Mouse (Mus musculus) liver, embryonic 14.5 days (tissue): Measurements from ENCODE around the gene Sh3rf1. TPM values are rescaled to one million over a fixed set of nuclear protein-coding genes. Genes with fewer than 3 reads are reported as not detected.
A peak's percentile ranks its signal among the peaks of the same experiment; 100 is the strongest.

ENCODE experiments used
- ATAC-seq: fragments of 200-750 bp; cut with Nextera tagmentation; 2 replicates; pipeline ENCODE4 v1.8.0; 2017; ENCODE audit warnings: moderate number of reproducible peaks, mild to moderate bottlenecking, moderate library complexity; ENCODE audit not compliant: insufficient read depth
- DNase-seq, 3 experiments: peaks; one replicate each; pipeline ENCODE4 v3.0.0-alpha.2; 2012 to 2013; ENCODE audit warnings: low read depth in 3 of 3, low spot score in 3 of 3
- H3K27ac ChIP-seq: fragments of 300-500 bp; sonication (generic); 2 replicates; pipeline ENCODE4 v1.5.1; 2014; ENCODE audit warnings: moderate library complexity, mild to moderate bottlenecking, control low read depth, inconsistent platforms
- H3K27me3 ChIP-seq: fragments of 300-500 bp; sonication (generic); 2 replicates; pipeline ENCODE4 v1.6.1; 2014; ENCODE audit warnings: mild to moderate bottlenecking, low read length, moderate library complexity; ENCODE audit not compliant: control insufficient read depth, insufficient read depth
- H3K36me3 ChIP-seq: fragments of 300-500 bp; sonication (generic); replicated peaks from 2 replicates; pipeline ENCODE4 v1.6.1; 2014; ENCODE audit warnings: low read depth; ENCODE audit not compliant: control insufficient read depth, insufficient read depth
- H3K4me1 ChIP-seq, 2 experiments: fragments of 200-500 bp in 1 of 2; fragments of 300-500 bp in 1 of 2; sonication (generic) in 1 of 2; replicated peaks; 2 replicates each; pipeline ENCODE4 v1.6.1; 2012 to 2014; ENCODE audit warnings: antibody characterized with exemption in 1 of 2, inconsistent platforms in 1 of 2, low read length in 1 of 2; ENCODE audit not compliant: control insufficient read depth in 2 of 2, insufficient read depth in 2 of 2
- H3K4me2 ChIP-seq: fragments of 300-500 bp; sonication (generic); 2 replicates; pipeline ENCODE4 v1.6.1; 2014; ENCODE audit warnings: low read depth, mild to moderate bottlenecking, control low read depth, moderate library complexity
- H3K4me3 ChIP-seq, 2 experiments: fragments of 200-500 bp in 1 of 2; fragments of 300-500 bp in 1 of 2; sonication (generic) in 1 of 2; 2 replicates each; pipeline ENCODE4 v1.5.1; 2012 to 2014; ENCODE audit warnings: low read depth in 2 of 2, low read length in 2 of 2, mild to moderate bottlenecking in 2 of 2, control low read depth in 1 of 2, inconsistent platforms in 1 of 2, moderate library complexity in 1 of 2; ENCODE audit not compliant: insufficient read depth in 1 of 2
- H3K9ac ChIP-seq: fragments of 300-500 bp; sonication (generic); replicated peaks from 2 replicates; pipeline ENCODE4 v1.6.1; 2014; ENCODE audit warnings: mild to moderate bottlenecking, control low read depth, moderate library complexity
- H3K9me3 ChIP-seq: fragments of 300-500 bp; sonication (generic); 2 replicates; pipeline ENCODE4 v1.6.1; 2016; ENCODE audit warnings: low read length, mixed read lengths; ENCODE audit not compliant: control insufficient read depth
- CTCF ChIP-seq: IDR thresholded peaks from 2 replicates; pipeline ENCODE4 v1.5.1; 2016; ENCODE audit warnings: antibody characterized with exemption, low read depth, control low read depth
- EP300 ChIP-seq: IDR thresholded peaks from 2 replicates; pipeline ENCODE4 v1.6.1; 2016; ENCODE audit warnings: antibody characterized with exemption, low read depth
- WGBS: fragments of 180-500 bp; shearing (Covaris S2); extraction: QIAGEN DNeasy Blood & Tissue Kit; methylation state at CpG from one replicate; pipeline ENCODE4 v1.1.7; 2014; ENCODE audit not compliant: insufficient replicate concordance; 5-methylcytosine and 5-hydroxymethylcytosine counted together
- polyA plus RNA-seq, 2 experiments: library from polyadenylated mRNA; depleted of rRNA in 1 of 2; stranded (reverse) in 1 of 2; unstranded in 1 of 2; fragments of >200 nt; fragmentation: Nextera tagmentation in 1 of 2; extraction: Ambion mirVana in 1 of 2; gene quantifications; 2 replicates each; pipeline versions ENCODE4 v1.2.1 to v1.2.3; 2012 to 2014

Sh3rf1 gene
- polyA plus RNA-seq, 2 experiments, result 0.61 to 0.85 TPM

GRCm38 (mm10) chr8:61224380-61225092 lies 864 bp downstream of the Sh3rf1 start:
- Histone ChIP-seq H3K27me3 (peaks cover 7% of the 10 kb centered on the region), H3K36me3 (no peaks in the 10 kb centered on the region), H3K4me2 (peak overlapping the region; percentile 75), H3K27ac (no peak overlapping the region), H3K9me3 (no peaks in the 10 kb centered on the region), H3K4me3 (peak overlapping the region; percentile 57 to 68), H3K9ac (peak overlapping the region; percentile 55), H3K4me1 (no peaks in the 10 kb centered on the region; a peak in 1 of 4 replicates)
- WGBS, result 1% methylated on average over 28 of the region's 41 CpGs
- peak; percentile 64; the same call in 1 of the 2 replicates for ATAC-seq
- TF ChIP-seq CTCF (0 out of 2 replicates have a peak, but pooled peaks have one; percentile 7), EP300 (no peak)
- DNase-seq, result no peak

GRCm38 (mm10) chr8:61225581-61226395 lies 2.1 kb downstream of the Sh3rf1 start:
- no peak for TF ChIP-seq EP300
- TF ChIP-seq CTCF, result no peak
- no peaks in the 10 kb centered on the region; a peak in 1 of 4 replicates for H3K4me1 ChIP-seq
- no peak overlapping the region for H3K9ac ChIP-seq
- H3K27ac ChIP-seq, result no peak overlapping the region
- H3K9me3 ChIP-seq, result no peaks in the 10 kb centered on the region
- 0 out of 4 replicates have a peak overlapping the region, but pooled peaks of 1 of the 2 experiments have one; percentile 8 for H3K4me3 ChIP-seq
- no peaks in the 10 kb centered on the region for H3K36me3 ChIP-seq
- H3K27me3 ChIP-seq, result peaks cover 7% of the 10 kb centered on the region
- 65% methylated on average over 20 of the region's 20 CpGs for WGBS
- DNase-seq (no peak), ATAC-seq (no peak)
- peak overlapping the region; percentile 75 for H3K4me2 ChIP-seq

- TF ChIP-seq EP300 (no peak), CTCF (no peak)
- H3K27me3 ChIP-seq, result peaks cover 7% of the 10 kb centered on the region
- DNase-seq (no peak), ATAC-seq (no peak)
- 79% methylated on average over 5 of the region's 5 CpGs for WGBS
- no peak overlapping the region for H3K4me3 ChIP-seq
- no peaks in the 10 kb centered on the region; a peak in 1 of 4 replicates for H3K4me1 ChIP-seq
- no peaks in the 10 kb centered on the region for H3K36me3 ChIP-seq
- H3K4me2 ChIP-seq, result no peak overlapping the region
- no peaks in the 10 kb centered on the region for H3K9me3 ChIP-seq
- no peak overlapping the region for H3K9ac ChIP-seq
- no peak overlapping the region for H3K27ac ChIP-seq
These were observed 3.0 kb downstream of the Sh3rf1 start for GRCm38 (mm10) chr8:61226632-61227031.

- Histone ChIP-seq H3K9ac (no peak overlapping the region), H3K27ac (no peak overlapping the region), H3K36me3 (no peaks in the 10 kb centered on the region), H3K27me3 (peaks cover 7% of the 10 kb centered on the region), H3K4me3 (no peak overlapping the region), H3K9me3 (no peaks in the 10 kb centered on the region), H3K4me1 (no peaks in the 10 kb centered on the region), H3K4me2 (no peak overlapping the region)
- no peak for ATAC-seq
- TF ChIP-seq CTCF (no peak), EP300 (no peak)
- WGBS, result 66% methylated on average over 8 of the region's 8 CpGs
- no peak for DNase-seq
These were observed 5.0 kb downstream of the Sh3rf1 start for GRCm38 (mm10) chr8:61228678-61229077.
